Mouse (Mus musculus): ENCODE measurements around the gene Dcx. TPM values are rescaled to one million over a fixed set of nuclear protein-coding genes. Genes with fewer than 3 reads are reported as not detected.

Dcx gene
- polyA plus RNA-seq, 1 experiment = not detected

DNA sequence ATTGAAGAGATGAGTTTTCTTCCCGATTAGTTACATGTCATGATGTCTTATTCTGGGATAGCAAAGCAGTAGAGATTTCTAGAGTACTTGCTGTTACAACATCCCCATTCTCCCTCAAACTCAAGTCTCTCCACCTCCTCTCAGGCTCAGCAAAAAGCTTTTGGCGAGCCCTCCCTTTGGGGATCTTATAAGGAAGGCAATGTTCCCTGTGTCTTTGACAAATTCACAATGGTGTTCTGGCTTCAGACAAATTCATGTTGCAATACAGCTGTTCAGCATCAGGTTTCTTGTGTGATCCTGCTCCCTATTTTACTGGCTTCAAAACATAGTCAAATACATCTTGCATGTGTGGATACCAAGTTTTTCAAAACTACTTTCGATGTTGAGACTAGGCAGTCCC, 53.5 kb downstream of the Dcx start:
- no peak for TF ChIP-seq CTCF (IDR thresholded peaks at IDR 0.05; ENCODE audit: control insufficient read depth, insufficient read depth, low read length)
- TF ChIP-seq POLR2A (IDR thresholded peaks at IDR 0.05; ENCODE audit: borderline replicate concordance, control insufficient read depth, low read depth, low read length) = no peak
- Histone ChIP-seq H3K4me1 (ENCODE audit: control insufficient read depth, insufficient read depth, low read length) (no peaks in the 10 kb centered on the region), H3K27ac (ENCODE audit: control insufficient read depth, insufficient read depth, low read depth, low read length, poor library complexity) (no peak overlapping the region), H3K4me3 (replicated peaks; ENCODE audit: control insufficient read depth, low read depth, low read length) (no peak overlapping the region)
- WGBS = 73% methylated on average over 3 of the region's 3 CpGs

DNA sequence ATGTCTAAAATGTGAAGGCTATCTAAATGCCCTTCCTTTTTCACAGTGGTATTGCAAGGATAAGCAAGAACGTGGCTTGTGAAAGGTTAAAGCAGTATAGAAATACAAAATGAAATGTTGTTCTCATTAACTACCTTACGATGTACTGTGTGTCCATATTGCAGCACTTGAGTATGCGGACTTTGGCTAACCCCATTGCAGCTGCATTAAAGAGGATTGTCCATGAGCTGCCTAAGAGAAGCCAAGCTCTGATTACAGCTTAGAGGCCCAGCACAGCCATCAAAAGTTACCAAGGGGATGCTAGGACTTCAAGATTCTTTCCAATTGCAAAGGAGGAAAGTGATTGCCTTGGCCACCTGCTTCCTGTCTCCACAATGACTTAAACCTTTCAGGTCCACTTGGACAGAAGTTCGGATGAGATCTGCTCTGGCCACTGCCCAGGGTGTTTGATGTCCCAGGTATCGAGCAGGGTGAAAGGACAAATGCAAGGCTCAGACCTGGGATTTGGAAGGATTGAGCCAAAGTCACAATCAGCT, 65.9 kb downstream of the Dcx start:
- H3K4me3 ChIP-seq (replicated peaks; ENCODE audit: control insufficient read depth, low read depth, low read length) = no peak overlapping the region
- no peaks in the 10 kb centered on the region for H3K4me1 ChIP-seq (ENCODE audit: control insufficient read depth, insufficient read depth, low read length)
- 68% methylated on average over 5 of the region's 5 CpGs for WGBS
- TF ChIP-seq CTCF (IDR thresholded peaks at IDR 0.05; ENCODE audit: control insufficient read depth, insufficient read depth, low read length) = no peak
- no peak for TF ChIP-seq POLR2A (IDR thresholded peaks at IDR 0.05; ENCODE audit: borderline replicate concordance, control insufficient read depth, low read depth, low read length)
- H3K27ac ChIP-seq (ENCODE audit: control insufficient read depth, insufficient read depth, low read depth, low read length, poor library complexity) = no peak overlapping the region

DNA sequence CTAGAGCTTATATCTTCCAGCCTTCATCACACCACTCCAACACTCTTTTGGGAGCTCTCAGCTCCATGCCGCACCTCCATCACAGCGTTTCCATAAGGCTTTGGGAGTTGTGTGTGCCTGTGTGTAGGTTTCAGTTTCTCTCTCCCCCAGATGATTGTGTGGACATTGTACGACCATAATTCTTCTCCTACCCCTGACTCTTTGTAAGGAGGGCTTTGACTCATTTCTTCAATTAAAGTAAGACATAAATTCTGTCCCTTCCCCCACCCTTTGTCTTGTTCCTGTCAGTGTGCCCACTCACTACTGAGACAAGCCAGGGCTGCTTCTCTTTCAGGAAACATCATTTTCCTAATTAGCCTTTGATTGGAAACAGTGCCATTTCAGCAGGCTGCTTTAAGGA, 81.8 kb downstream of the Dcx start:
- no peak for TF ChIP-seq CTCF (IDR thresholded peaks at IDR 0.05; ENCODE audit: control insufficient read depth, insufficient read depth, low read length)
- TF ChIP-seq POLR2A (IDR thresholded peaks at IDR 0.05; ENCODE audit: borderline replicate concordance, control insufficient read depth, low read depth, low read length) = no peak
- WGBS = 77% methylated on average over 3 of the region's 3 CpGs
- no peaks in the 10 kb centered on the region for H3K4me1 ChIP-seq (ENCODE audit: control insufficient read depth, insufficient read depth, low read length)

DNA sequence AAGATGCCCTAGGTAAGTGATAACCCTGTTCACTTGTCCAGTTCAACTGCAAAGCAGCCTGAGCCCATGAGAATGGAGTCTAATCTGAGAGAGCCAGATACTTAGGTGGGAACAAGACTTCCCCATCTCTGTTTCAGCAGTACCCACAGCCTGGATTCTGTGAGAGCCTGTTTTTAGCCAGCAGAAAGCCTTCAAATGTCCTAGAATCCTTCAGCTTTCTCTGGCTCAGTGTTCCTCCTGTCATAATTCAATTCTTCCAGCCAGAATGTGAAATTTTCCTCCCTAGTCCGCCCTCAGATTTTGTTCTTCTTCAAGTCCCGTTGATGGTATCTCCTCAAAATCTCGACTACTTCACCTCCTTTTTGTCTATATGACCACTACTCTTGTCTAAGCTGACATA, 83.1 kb downstream of the Dcx start:
- TF ChIP-seq POLR2A (IDR thresholded peaks at IDR 0.05; ENCODE audit: borderline replicate concordance, control insufficient read depth, low read depth, low read length) = no peak
- WGBS = 81% methylated on average over 3 of the region's 3 CpGs
- Histone ChIP-seq H3K4me1 (ENCODE audit: control insufficient read depth, insufficient read depth, low read length) (no peaks in the 10 kb centered on the region), H3K27ac (ENCODE audit: control insufficient read depth, insufficient read depth, low read depth, low read length, poor library complexity) (no peak overlapping the region), H3K4me3 (replicated peaks; ENCODE audit: control insufficient read depth, low read depth, low read length) (no peak overlapping the region)

More for the DNA sequence above, 81.8 kb downstream of the Dcx start:
- no peak overlapping the region for H3K4me3 ChIP-seq (replicated peaks; ENCODE audit: control insufficient read depth, low read depth, low read length)
- H3K27ac ChIP-seq (ENCODE audit: control insufficient read depth, insufficient read depth, low read depth, low read length, poor library complexity) = no peak overlapping the region

DNA sequence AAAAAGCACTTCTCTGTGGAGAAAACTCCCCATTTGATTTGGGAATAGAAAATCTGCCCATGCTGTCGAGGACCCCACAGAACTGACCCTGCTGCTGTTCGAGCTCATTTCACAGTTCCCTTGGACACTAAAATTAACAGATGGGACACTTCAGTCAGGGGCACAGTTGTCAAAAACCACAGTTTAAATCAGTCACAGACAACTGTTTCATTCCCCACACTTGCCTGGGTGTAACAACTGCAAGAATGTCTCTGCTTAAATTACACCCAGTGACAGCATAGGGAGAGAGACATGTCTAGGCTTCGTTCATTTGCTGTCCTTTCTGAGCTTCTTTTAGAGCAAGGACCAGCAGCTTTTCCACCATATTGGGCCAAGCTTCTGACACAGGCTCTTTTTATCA, 86.5 kb downstream of the Dcx start:
- Histone ChIP-seq H3K4me1 (ENCODE audit: control insufficient read depth, insufficient read depth, low read length) (no peaks in the 10 kb centered on the region), H3K4me3 (replicated peaks; ENCODE audit: control insufficient read depth, low read depth, low read length) (no peak overlapping the region), H3K27ac (ENCODE audit: control insufficient read depth, insufficient read depth, low read depth, low read length, poor library complexity) (no peak overlapping the region)
- TF ChIP-seq POLR2A (IDR thresholded peaks at IDR 0.05; ENCODE audit: borderline replicate concordance, control insufficient read depth, low read depth, low read length) = no peak
- TF ChIP-seq CTCF (IDR thresholded peaks at IDR 0.05; ENCODE audit: control insufficient read depth, insufficient read depth, low read length) = no peak
- WGBS = 68% methylated on average over 3 of the region's 3 CpGs

DNA sequence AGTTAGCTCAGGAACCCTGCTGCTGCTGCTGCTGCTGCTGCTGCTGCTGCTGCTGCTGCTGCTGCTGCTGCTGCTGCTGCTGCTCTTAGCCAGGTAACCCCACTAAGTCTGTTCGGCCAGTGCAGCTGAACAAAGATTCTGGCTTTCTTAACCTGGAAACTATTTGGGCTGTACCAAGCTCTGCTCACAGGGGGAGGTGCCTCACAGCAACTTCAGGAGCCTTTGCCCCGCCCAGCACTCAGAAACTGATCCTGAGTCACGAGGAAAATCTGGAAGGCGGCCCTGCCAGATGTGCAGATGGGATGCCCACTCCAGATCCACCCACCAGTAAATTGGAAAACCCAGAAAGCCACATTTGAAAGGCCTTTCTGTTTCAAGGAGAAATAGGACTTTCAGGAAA, 105.9 kb downstream of the Dcx start, which contains the start of gene Capn6:
Capn6 (minus strand) TSS at position 203 of the 400 bp plus-strand sequence.
- no peak within 1 kb of the TSS for H3K4me3 ChIP-seq (replicated peaks; ENCODE audit: control insufficient read depth, low read depth, low read length)
- H3K27ac ChIP-seq (ENCODE audit: control insufficient read depth, insufficient read depth, low read depth, low read length, poor library complexity) = no peak within 1 kb of the TSS
- no peaks in the 10 kb centered on the region for H3K4me1 ChIP-seq (ENCODE audit: control insufficient read depth, insufficient read depth, low read length)
- 63% methylated on average over 4 of the region's 4 CpGs for WGBS
- TF ChIP-seq POLR2A (IDR thresholded peaks at IDR 0.05; ENCODE audit: borderline replicate concordance, control insufficient read depth, low read depth, low read length) = no peak
- no peak for TF ChIP-seq CTCF (IDR thresholded peaks at IDR 0.05; ENCODE audit: control insufficient read depth, insufficient read depth, low read length)

DNA sequence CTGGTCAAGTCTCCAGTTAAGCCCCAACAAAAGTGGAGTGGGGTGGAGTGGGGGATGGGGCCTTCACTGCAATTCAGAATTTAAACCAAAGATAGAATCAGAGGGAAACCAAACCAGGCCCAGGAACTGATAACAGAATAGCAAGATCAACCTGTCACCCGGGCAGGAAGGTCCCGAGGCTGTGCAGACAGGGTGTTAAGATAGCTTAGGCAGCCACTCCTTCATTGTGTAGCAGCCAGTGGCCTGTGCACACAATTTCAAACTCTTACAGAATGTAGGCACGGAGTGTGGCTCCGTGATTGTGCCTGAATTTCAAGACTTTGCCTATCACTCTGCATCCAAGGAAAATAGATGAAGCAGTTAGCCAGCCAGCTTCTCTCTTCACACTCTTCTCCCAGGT, 106.6 kb downstream of the Dcx start:
- Histone ChIP-seq H3K4me1 (ENCODE audit: control insufficient read depth, insufficient read depth, low read length) (no peaks in the 10 kb centered on the region), H3K4me3 (replicated peaks; ENCODE audit: control insufficient read depth, low read depth, low read length) (no peak overlapping the region), H3K27ac (ENCODE audit: control insufficient read depth, insufficient read depth, low read depth, low read length, poor library complexity) (no peak overlapping the region)
- TF ChIP-seq CTCF (IDR thresholded peaks at IDR 0.05; ENCODE audit: control insufficient read depth, insufficient read depth, low read length) (no peak), POLR2A (IDR thresholded peaks at IDR 0.05; ENCODE audit: borderline replicate concordance, control insufficient read depth, low read depth, low read length) (no peak)
- 28% methylated on average over 4 of the region's 4 CpGs for WGBS

DNA sequence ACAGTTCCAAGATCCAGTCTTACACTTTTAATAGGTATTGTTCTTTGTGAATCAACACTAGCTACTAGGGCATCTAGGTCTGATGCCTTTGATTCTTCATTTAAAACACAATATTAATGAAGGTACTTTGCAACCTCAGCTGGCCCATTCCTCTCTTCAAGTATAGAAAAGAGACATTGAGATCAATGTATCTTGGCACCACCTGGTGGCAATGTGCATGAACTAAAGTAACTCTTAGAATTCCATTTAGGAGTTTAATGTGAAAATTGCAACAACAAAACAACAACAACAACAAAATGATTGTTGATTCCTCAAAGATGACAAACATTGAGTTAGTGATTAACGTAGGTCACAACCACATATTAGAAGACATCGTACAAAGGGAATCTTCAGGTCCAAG, 114.2 kb downstream of the Dcx start:
- Histone ChIP-seq H3K4me1 (ENCODE audit: control insufficient read depth, insufficient read depth, low read length) (no peaks in the 10 kb centered on the region), H3K4me3 (replicated peaks; ENCODE audit: control insufficient read depth, low read depth, low read length) (no peak overlapping the region), H3K27ac (ENCODE audit: control insufficient read depth, insufficient read depth, low read depth, low read length, poor library complexity) (no peak overlapping the region)
- WGBS = 83% methylated on average over 2 of the region's 2 CpGs
- TF ChIP-seq POLR2A (IDR thresholded peaks at IDR 0.05; ENCODE audit: borderline replicate concordance, control insufficient read depth, low read depth, low read length) (no peak), CTCF (IDR thresholded peaks at IDR 0.05; ENCODE audit: control insufficient read depth, insufficient read depth, low read length) (no peak)

DNA sequence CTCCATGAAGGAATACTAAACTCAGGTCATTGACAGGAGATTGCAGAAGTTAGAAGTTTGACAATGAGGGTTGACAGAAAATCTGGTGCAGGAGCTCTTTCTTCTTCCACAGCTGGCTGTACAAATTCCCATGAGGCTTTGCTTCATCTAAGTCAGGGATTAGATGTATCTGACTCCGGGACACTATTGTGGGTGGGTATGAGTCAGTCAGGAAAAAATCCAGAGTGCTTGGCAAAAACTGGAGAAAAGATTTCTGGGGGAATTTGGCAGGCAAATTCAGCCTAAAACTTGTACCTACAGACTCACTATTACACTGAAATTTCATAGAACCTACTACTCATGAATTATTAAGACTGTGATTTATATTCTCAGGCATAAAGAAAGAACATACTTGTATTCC, 117.2 kb downstream of the Dcx start:
- Histone ChIP-seq H3K27ac (ENCODE audit: control insufficient read depth, insufficient read depth, low read depth, low read length, poor library complexity) (no peak overlapping the region), H3K4me1 (ENCODE audit: control insufficient read depth, insufficient read depth, low read length) (no peaks in the 10 kb centered on the region), H3K4me3 (replicated peaks; ENCODE audit: control insufficient read depth, low read depth, low read length) (no peak overlapping the region)
- WGBS = 74% methylated on average over 1 of the region's 1 CpGs
- no peak for TF ChIP-seq CTCF (IDR thresholded peaks at IDR 0.05; ENCODE audit: control insufficient read depth, insufficient read depth, low read length)
- no peak for TF ChIP-seq POLR2A (IDR thresholded peaks at IDR 0.05; ENCODE audit: borderline replicate concordance, control insufficient read depth, low read depth, low read length)

Other genes with a start within 250 kb of the Dcx start
- 1.6 TPM in 1 of 2 replicates, not detected in the other for gene Capn6, start 105.9 kb downstream of the Dcx start, polyA plus RNA-seq (2011; ENCODE audit: insufficient read depth, insufficient read length, low replicate concordance, missing spikeins)
- not detected in 2 replicates for gene A730046J19Rik, start 220.4 kb upstream of the Dcx start, polyA plus RNA-seq (2011; ENCODE audit: insufficient read depth, insufficient read length, low replicate concordance, missing spikeins)